Mouse (Mus musculus): ENCODE data around the gene Upk1a. TPM values are rescaled to one million over a fixed set of nuclear protein-coding genes. Genes with fewer than 3 reads are reported as not detected.
A peak's percentile ranks its signal among the peaks of the same experiment; 100 is the strongest.

Gene Upk1a
- polyA plus RNA-seq, 1 experiment from 2014 or later: 7.3 TPM

- ATAC-seq: no peak
Observed at GRCm38 (mm10) chr7:30626647-30627046, 14.0 kb upstream of the Upk1a start.

GRCm38 (mm10) chr7:30625530-30626384, 13.1 kb upstream of the Upk1a start, which contains the start of gene Cox6b1:
Gene Cox6b1 (minus strand): TSS chr7:30626151.
- 2% methylated on average over 44 of the region's 44 CpGs for WGBS
- Histone ChIP-seq H3K4me3 (ENCODE audit: low read length) (peak within 1 kb of the TSS; percentile 88), H3K4me2 (ENCODE audit: low read depth, low read length) (peak within 1 kb of the TSS; percentile 84), H3K9ac (ENCODE audit: low read depth, low read length) (peak within 1 kb of the TSS; percentile 88), H3K36me3 (ENCODE audit: control insufficient read depth, insufficient read depth, low read length) (peaks cover 6% of the 10 kb centered on the region; the same call in 1 of the 2 replicates), H3K27me3 (replicated peaks; ENCODE audit: control insufficient read depth, insufficient read depth, low read length) (no peaks in the 10 kb centered on the region), H3K9me3 (ENCODE audit: control insufficient read depth, low read length) (no peaks in the 10 kb centered on the region), H3K27ac (ENCODE audit: low read length) (peak within 1 kb of the TSS; percentile 70), H3K4me1 (ENCODE audit: control insufficient read depth, insufficient read depth, low read length) (peaks cover 7% of the 10 kb centered on the region)
- peak; percentile 97 for ATAC-seq

More at GRCm38 (mm10) chr7:30626647-30627046, 14.0 kb upstream of the Upk1a start:
- Histone ChIP-seq H3K27me3 (replicated peaks; ENCODE audit: control insufficient read depth, insufficient read depth, low read length) (peaks cover 4% of the 10 kb centered on the region; the same call in 1 of the 2 replicates), H3K9ac (ENCODE audit: low read depth, low read length) (no peak overlapping the region), H3K36me3 (ENCODE audit: control insufficient read depth, insufficient read depth, low read length) (peaks cover 6% of the 10 kb centered on the region; the same call in 1 of the 2 replicates), H3K27ac (ENCODE audit: low read length) (no peak overlapping the region), H3K9me3 (ENCODE audit: control insufficient read depth, low read length) (no peaks in the 10 kb centered on the region), H3K4me1 (ENCODE audit: control insufficient read depth, insufficient read depth, low read length) (peaks cover 7% of the 10 kb centered on the region), H3K4me2 (ENCODE audit: low read depth, low read length) (no peak overlapping the region), H3K4me3 (ENCODE audit: low read length) (no peak overlapping the region)
- WGBS: 80% methylated on average over 5 of the region's 5 CpGs

- Histone ChIP-seq H3K36me3 (ENCODE audit: control insufficient read depth, insufficient read depth, low read length) (peaks cover 28% of the 10 kb centered on the region), H3K27me3 (replicated peaks; ENCODE audit: control insufficient read depth, insufficient read depth, low read length) (no peaks in the 10 kb centered on the region), H3K27ac (ENCODE audit: low read length) (no peak overlapping the region)
Observed at GRCm38 (mm10) chr7:30619202-30619601, 6.6 kb upstream of the Upk1a start.

GRCm38 (mm10) chr7:30618658-30619057, 6.0 kb upstream of the Upk1a start:
- Histone ChIP-seq H3K9ac (ENCODE audit: low read depth, low read length) (no peak overlapping the region), H3K36me3 (ENCODE audit: control insufficient read depth, insufficient read depth, low read length) (peaks cover 28% of the 10 kb centered on the region), H3K4me2 (ENCODE audit: low read depth, low read length) (no peak overlapping the region), H3K27me3 (replicated peaks; ENCODE audit: control insufficient read depth, insufficient read depth, low read length) (no peaks in the 10 kb centered on the region), H3K4me1 (ENCODE audit: control insufficient read depth, insufficient read depth, low read length) (no peaks in the 10 kb centered on the region), H3K4me3 (ENCODE audit: low read length) (no peak overlapping the region), H3K27ac (ENCODE audit: low read length) (no peak overlapping the region), H3K9me3 (ENCODE audit: control insufficient read depth, low read length) (no peaks in the 10 kb centered on the region)
- no peak for ATAC-seq
- WGBS: 93% methylated on average over 9 of the region's 9 CpGs

More at GRCm38 (mm10) chr7:30619202-30619601, 6.6 kb upstream of the Upk1a start:
- WGBS: 87% methylated on average over 3 of the region's 3 CpGs
- Histone ChIP-seq H3K9ac (ENCODE audit: low read depth, low read length) (no peak overlapping the region), H3K4me3 (ENCODE audit: low read length) (no peak overlapping the region), H3K4me1 (ENCODE audit: control insufficient read depth, insufficient read depth, low read length) (no peaks in the 10 kb centered on the region), H3K4me2 (ENCODE audit: low read depth, low read length) (no peak overlapping the region), H3K9me3 (ENCODE audit: control insufficient read depth, low read length) (no peaks in the 10 kb centered on the region)
- no peak for ATAC-seq

GRCm38 (mm10) chr7:30615049-30615760, 2.6 kb upstream of the Upk1a start:
- H3K4me3 ChIP-seq (ENCODE audit: low read length): no peak overlapping the region
- no peak overlapping the region for H3K4me2 ChIP-seq (ENCODE audit: low read depth, low read length)
- no peak for ATAC-seq
- H3K36me3 ChIP-seq (ENCODE audit: control insufficient read depth, insufficient read depth, low read length): peaks cover 22% of the 10 kb centered on the region
- no peaks in the 10 kb centered on the region for H3K9me3 ChIP-seq (ENCODE audit: control insufficient read depth, low read length)
- H3K4me1 ChIP-seq (ENCODE audit: control insufficient read depth, insufficient read depth, low read length): peaks cover 8% of the 10 kb centered on the region
- H3K27ac ChIP-seq (ENCODE audit: low read length): no peak overlapping the region
- 45% methylated on average over 5 of the region's 5 CpGs for WGBS
- H3K27me3 ChIP-seq (replicated peaks; ENCODE audit: control insufficient read depth, insufficient read depth, low read length): no peaks in the 10 kb centered on the region
- H3K9ac ChIP-seq (ENCODE audit: low read depth, low read length): no peak overlapping the region

- H3K4me2 ChIP-seq (ENCODE audit: low read depth, low read length): no peak overlapping the region
- no peak overlapping the region for H3K27ac ChIP-seq (ENCODE audit: low read length)
- H3K4me1 ChIP-seq (ENCODE audit: control insufficient read depth, insufficient read depth, low read length): peaks cover 8% of the 10 kb centered on the region
- no peak overlapping the region for H3K9ac ChIP-seq (ENCODE audit: low read depth, low read length)
- no peaks in the 10 kb centered on the region for H3K9me3 ChIP-seq (ENCODE audit: control insufficient read depth, low read length)
- no peaks in the 10 kb centered on the region for H3K27me3 ChIP-seq (replicated peaks; ENCODE audit: control insufficient read depth, insufficient read depth, low read length)
- WGBS: 79% methylated on average over 2 of the region's 2 CpGs
- H3K36me3 ChIP-seq (ENCODE audit: control insufficient read depth, insufficient read depth, low read length): peaks cover 19% of the 10 kb centered on the region
- H3K4me3 ChIP-seq (ENCODE audit: low read length): no peak overlapping the region
- no peak for ATAC-seq
Observed at GRCm38 (mm10) chr7:30614454-30614853, 1.8 kb upstream of the Upk1a start.

- Histone ChIP-seq H3K4me3 (ENCODE audit: low read length) (no peak overlapping the region), H3K36me3 (ENCODE audit: control insufficient read depth, insufficient read depth, low read length) (peaks cover 14% of the 10 kb centered on the region; the same call in 1 of the 2 replicates), H3K27ac (ENCODE audit: low read length) (no peak overlapping the region), H3K4me2 (ENCODE audit: low read depth, low read length) (no peak overlapping the region), H3K9me3 (ENCODE audit: control insufficient read depth, low read length) (no peaks in the 10 kb centered on the region), H3K27me3 (replicated peaks; ENCODE audit: control insufficient read depth, insufficient read depth, low read length) (no peaks in the 10 kb centered on the region), H3K4me1 (ENCODE audit: control insufficient read depth, insufficient read depth, low read length) (peaks cover 8% of the 10 kb centered on the region), H3K9ac (ENCODE audit: low read depth, low read length) (no peak overlapping the region)
- ATAC-seq: peak; percentile 47
- 19% methylated on average over 14 of the region's 14 CpGs for WGBS
Observed at GRCm38 (mm10) chr7:30613529-30614112, 974 bp upstream of the Upk1a start.

GRCm38 (mm10) chr7:30610043-30610442, 2.6 kb downstream of the Upk1a start:
- Histone ChIP-seq H3K36me3 (ENCODE audit: control insufficient read depth, insufficient read depth, low read length) (no peaks in the 10 kb centered on the region), H3K4me1 (ENCODE audit: control insufficient read depth, insufficient read depth, low read length) (peaks cover 12% of the 10 kb centered on the region), H3K4me3 (ENCODE audit: low read length) (no peak overlapping the region), H3K9ac (ENCODE audit: low read depth, low read length) (no peak overlapping the region), H3K4me2 (ENCODE audit: low read depth, low read length) (no peak overlapping the region), H3K9me3 (ENCODE audit: control insufficient read depth, low read length) (no peaks in the 10 kb centered on the region), H3K27me3 (replicated peaks; ENCODE audit: control insufficient read depth, insufficient read depth, low read length) (no peaks in the 10 kb centered on the region), H3K27ac (ENCODE audit: low read length) (0 out of 2 replicates have a peak overlapping the region, but pooled peaks have one; percentile 19)
- peak; percentile 49 for ATAC-seq
- 38% methylated on average over 7 of the region's 7 CpGs for WGBS

GRCm38 (mm10) chr7:30608476-30608875, 4.2 kb downstream of the Upk1a start:
- Histone ChIP-seq H3K9me3 (ENCODE audit: control insufficient read depth, low read length) (no peaks in the 10 kb centered on the region), H3K9ac (ENCODE audit: low read depth, low read length) (0 out of 2 replicates have a peak overlapping the region, but pooled peaks have one; percentile 30), H3K27me3 (replicated peaks; ENCODE audit: control insufficient read depth, insufficient read depth, low read length) (no peaks in the 10 kb centered on the region), H3K36me3 (ENCODE audit: control insufficient read depth, insufficient read depth, low read length) (no peaks in the 10 kb centered on the region), H3K4me2 (ENCODE audit: low read depth, low read length) (no peak overlapping the region), H3K27ac (ENCODE audit: low read length) (no peak overlapping the region), H3K4me3 (ENCODE audit: low read length) (no peak overlapping the region), H3K4me1 (ENCODE audit: control insufficient read depth, insufficient read depth, low read length) (peaks cover 12% of the 10 kb centered on the region)
- no peak for ATAC-seq
- 52% methylated on average over 16 of the region's 16 CpGs for WGBS

Data from intestine, embryonic 16.5 days (tissue).